12 mouse cellular contexts compared by ENCODE assay signal in the genomic region with DNA sequence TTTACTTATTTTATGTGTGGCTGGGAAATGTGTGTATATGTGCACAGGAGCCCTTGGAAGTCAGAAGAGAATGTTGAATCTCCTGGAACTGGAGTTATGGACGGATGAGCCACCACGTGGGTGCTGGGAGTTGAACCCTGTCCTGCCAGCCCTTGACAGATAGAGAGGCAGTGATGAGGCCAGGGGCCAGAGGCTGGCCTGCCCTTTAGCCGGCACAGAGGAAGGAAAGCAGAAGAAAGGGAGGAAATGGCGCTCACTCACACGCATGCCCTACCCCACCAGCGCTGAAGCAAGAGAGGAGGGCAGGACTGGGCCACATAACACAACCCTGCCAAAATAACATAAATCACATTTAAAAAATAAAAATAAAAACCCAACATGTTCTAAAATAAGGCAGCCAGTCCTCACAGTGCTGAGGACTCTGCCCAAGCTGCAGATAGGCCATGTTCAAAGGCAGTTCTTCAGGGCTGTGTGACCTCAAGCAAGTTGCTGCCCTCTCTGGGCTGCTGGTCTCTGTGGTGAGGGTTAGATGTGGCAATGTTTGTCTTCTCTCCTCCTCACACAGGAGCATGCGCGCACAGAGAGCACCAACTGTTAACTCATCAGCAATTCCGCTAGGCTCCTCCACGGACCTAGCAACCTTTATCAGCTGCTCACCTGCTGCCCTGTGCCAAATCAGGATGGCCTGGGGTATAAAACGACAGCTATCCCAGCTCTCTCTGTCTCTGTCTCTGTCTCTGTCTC. TPM values are rescaled to one million over a fixed set of nuclear protein-coding genes. Genes with fewer than 3 reads are reported as not detected.
A peak's percentile ranks its signal among the peaks of the same experiment; 100 is the strongest.
DNase-seq lines count a peak whose midpoint lies in the region; ATAC-seq lines count a peak whose summit lies in the region.
"Had no signal": no experiment of that assay in that cellular context is flagged by ENCODE, and none has a peak within 500 bp of the region (broad histone marks: within the 10 kb centered on the region; RNA-seq: fewer than 3 reads in every experiment).

No protein-coding gene starts in this region.

- H3K36me3 ChIP-seq in limb, embryonic 15.5 days, result peaks cover 31% of the 10 kb centered on the region

- no peaks in the 10 kb centered on the region for H3K27me3 ChIP-seq in limb, embryonic 15.5 days

- H3K27ac ChIP-seq in limb, embryonic 15.5 days, result peak overlapping the region; percentile 72
- H3K27ac ChIP-seq: forebrain, embryonic 13.5 days; hindbrain, embryonic 14.5 days had no signal

- no peak overlapping the region for H3K9ac ChIP-seq in limb, embryonic 15.5 days
- H3K9ac ChIP-seq: forebrain, embryonic 13.5 days; hindbrain, embryonic 14.5 days had no signal

- peak; percentile 44 for DNase-seq in adrenal gland, postnatal 14 days
- no peak for DNase-seq in adrenal gland, postnatal 4 days (ENCODE audit: low spot score in 2 of 2)
- DNase-seq in kidney, adult 8-10 months, result peak; percentile 46 to 54
- peak; percentile 53 to 78 for DNase-seq in lung, postnatal 4 days
- no peak for DNase-seq in layer of hippocampus, adult 8-10 months (ENCODE audit: low spot score in 2 of 2)
- DNase-seq in heart, postnatal 14 days, result no peak
- no peak for DNase-seq in urinary bladder, postnatal 25 days (ENCODE audit: low spot score)
- DNase-seq: cerebellum, postnatal 36 days had no signal

- no peak overlapping the region for H3K4me3 ChIP-seq in limb, embryonic 15.5 days
- H3K4me3 ChIP-seq: forebrain, embryonic 13.5 days had no signal

- no peaks in the 10 kb centered on the region for H3K9me3 ChIP-seq in limb, embryonic 15.5 days
- H3K9me3 ChIP-seq: forebrain, embryonic 13.5 days had no signal

- intact Hi-C loops in heart, postnatal 14 days (cut with DNase I), result no loop called here

- no peak for ATAC-seq in limb, embryonic 15.5 days (ENCODE audit: insufficient number of reproducible peaks, low FRiP score, low TSS enrichment, low read depth)
- ATAC-seq: forebrain, embryonic 13.5 days; Patski had no signal

- H3K4me2 ChIP-seq in limb, embryonic 15.5 days, result no peak overlapping the region
- H3K4me2 ChIP-seq: forebrain, embryonic 13.5 days; hindbrain, embryonic 14.5 days had no signal

- 71% methylated on average over 11 of the region's 11 CpGs for WGBS in limb, embryonic 15.5 days

- peaks cover 68% of the 10 kb centered on the region for H3K4me1 ChIP-seq in limb, embryonic 15.5 days
- H3K4me1 ChIP-seq: forebrain, embryonic 13.5 days had no signal

RNA-seq across cellular contexts. Expression of a gene that starts 9.7 kb away (rescaled TPM):
- total RNA-seq in adrenal gland, postnatal 14 days (2021), result 9.6 and 10.9 TPM in 2 replicates
- 10 to 100 TPM; 24.5 to 25.2 TPM for total RNA-seq in adrenal gland, postnatal 4 days (2021)
- polyA plus RNA-seq in limb, embryonic 15.5 days (2015; fragmentation: Nextera tagmentation; extraction: Ambion mirVana), result 202 and 204 TPM in 2 replicates
- total RNA-seq in layer of hippocampus, adult 8-10 months (2022), result 10 to 100 TPM; 22.0 to 40.1 (median 31.5) TPM
- 10 to 100 TPM; 10.5 to 12.5 TPM for total RNA-seq in heart, postnatal 14 days (2021)
- polyA plus RNA-seq: Patski had no signal

RNA-seq across cellular contexts. Expression of a gene that starts 18.1 kb away (rescaled TPM):
- total RNA-seq in adrenal gland, postnatal 14 days (2021), result 429 and 451 TPM in 2 replicates
- 100 to 1,000 TPM; 417 to 454 TPM for total RNA-seq in adrenal gland, postnatal 4 days (2021)
- 91.0 and 99.0 TPM in 2 replicates for polyA plus RNA-seq in limb, embryonic 15.5 days (2015; fragmentation: Nextera tagmentation; extraction: Ambion mirVana)
- total RNA-seq in layer of hippocampus, adult 8-10 months (2022), result 100 to 1,000 TPM; 117 to 135 (median 126) TPM
- 100 to 1,000 TPM; 140 to 145 TPM for total RNA-seq in heart, postnatal 14 days (2021)

RNA-seq across cellular contexts. Expression of a gene that starts 18.3 kb away (rescaled TPM):
- 33.8 and 38.4 TPM in 2 replicates for total RNA-seq in adrenal gland, postnatal 14 days (2021)
- total RNA-seq in adrenal gland, postnatal 4 days (2021), result 10 to 100 TPM; 48.2 to 53.9 TPM
- polyA plus RNA-seq in limb, embryonic 15.5 days (2015; fragmentation: Nextera tagmentation; extraction: Ambion mirVana), result 38.4 and 45.9 TPM in 2 replicates
- total RNA-seq in layer of hippocampus, adult 8-10 months (2022), result 10 to 100 TPM; 43.7 to 57.8 (median 48.9) TPM
- total RNA-seq in heart, postnatal 14 days (2021), result 10 to 100 TPM; 15.6 to 16.9 TPM

RNA-seq across cellular contexts. Expression of a gene that starts 41.8 kb away (rescaled TPM):
- 4.1 and 16.3 TPM in 2 replicates for total RNA-seq in adrenal gland, postnatal 14 days (2021)
- total RNA-seq in adrenal gland, postnatal 4 days (2021), result 1 to 10 TPM; 3.2 to 4.3 TPM
- 5.5 and 8.3 TPM in 2 replicates for polyA plus RNA-seq in limb, embryonic 15.5 days (2015; fragmentation: Nextera tagmentation; extraction: Ambion mirVana)
- total RNA-seq in layer of hippocampus, adult 8-10 months (2022), result 10 to 100 TPM; 27.3 to 84.9 (median 53.7) TPM
- 1 to 10 TPM; 2.3 to 6.4 TPM for total RNA-seq in heart, postnatal 14 days (2021)

RNA-seq across cellular contexts. Expression of a gene that starts 55.0 kb away (rescaled TPM):
- total RNA-seq in adrenal gland, postnatal 14 days (2021), result 8.2 and 10.4 TPM in 2 replicates
- 10 to 100 TPM; 10.7 to 13.6 TPM for total RNA-seq in adrenal gland, postnatal 4 days (2021)
- polyA plus RNA-seq in limb, embryonic 15.5 days (2015; fragmentation: Nextera tagmentation; extraction: Ambion mirVana), result 9.0 and 9.3 TPM in 2 replicates
- total RNA-seq in layer of hippocampus, adult 8-10 months (2022), result 10 to 100 TPM; 12.0 to 13.2 (median 12.7) TPM
- 1 to 10 TPM; 4.7 to 5.7 TPM for total RNA-seq in heart, postnatal 14 days (2021)

Comparison
In these comparisons a context has a peak if more than half of its experiments do, and no peak if none do; other contexts are left out.
1. DNase-seq: peak in adrenal gland, postnatal 14 days (single experiment), kidney, adult 8-10 months (2 of 2) and lung, postnatal 4 days (2 of 2); none in adrenal gland, postnatal 4 days (0 of 2), layer of hippocampus, adult 8-10 months (0 of 2), heart, postnatal 14 days (0 of 2) and urinary bladder, postnatal 25 days (single experiment).